Mouse (Mus musculus) cerebellum, postnatal 25 days (tissue): Measurements from ENCODE around the gene Gsc.
"Not testable (repeated sequence)": the region's sequence is repeated elsewhere in the genome, so short reads cannot be mapped to it uniquely, and the experiment has no call there.

Source experiments
- DNase-seq, 2 experiments: peaks; one replicate each; pipeline ENCODE4 v3.0.0; 2021; ENCODE audit warnings: mixed read lengths in 2 of 2

Gene Gsc

DNA sequence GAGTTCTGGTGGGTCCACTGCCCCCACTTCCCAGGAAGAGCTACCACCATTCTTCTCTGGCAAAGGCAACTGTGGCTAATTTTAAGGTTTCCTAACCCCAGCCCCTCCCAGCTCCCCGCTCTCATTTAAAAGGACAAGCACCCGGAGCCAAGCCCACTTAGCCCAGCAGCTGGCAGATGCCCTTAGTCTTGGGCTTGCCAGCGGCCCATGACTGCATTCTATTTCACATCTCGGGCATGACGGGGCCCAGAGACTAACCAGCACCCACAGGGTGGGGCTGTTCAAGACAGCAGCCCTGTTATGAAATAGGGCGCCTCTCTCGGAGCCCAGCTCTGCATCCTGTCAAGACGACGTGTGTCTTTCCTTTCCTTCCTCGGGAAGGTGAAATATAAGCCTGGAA lies 22.9 kb downstream of the Gsc start:
- no peak for DNase-seq

DNA sequence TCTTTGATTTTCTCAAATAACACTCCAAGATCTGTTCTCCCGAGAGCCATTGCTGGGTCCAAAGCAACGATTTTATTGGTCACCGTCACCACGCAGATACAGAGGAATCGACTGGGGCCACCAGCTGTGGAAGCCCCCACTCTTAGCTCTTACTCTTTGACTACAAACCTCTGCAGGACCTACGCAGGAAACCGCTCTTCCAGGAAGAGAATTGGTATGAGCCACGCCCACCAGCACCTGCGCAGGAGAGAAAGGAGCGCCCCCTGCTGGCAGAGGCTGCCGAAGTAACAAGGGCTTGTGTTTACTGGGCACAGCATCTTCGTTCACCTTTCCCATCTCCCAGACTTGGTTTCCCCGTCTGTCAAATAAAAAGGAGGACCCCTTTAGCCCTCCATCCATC lies 25.0 kb downstream of the Gsc start:
- peak; percentile 54 to 77 for DNase-seq

DNA sequence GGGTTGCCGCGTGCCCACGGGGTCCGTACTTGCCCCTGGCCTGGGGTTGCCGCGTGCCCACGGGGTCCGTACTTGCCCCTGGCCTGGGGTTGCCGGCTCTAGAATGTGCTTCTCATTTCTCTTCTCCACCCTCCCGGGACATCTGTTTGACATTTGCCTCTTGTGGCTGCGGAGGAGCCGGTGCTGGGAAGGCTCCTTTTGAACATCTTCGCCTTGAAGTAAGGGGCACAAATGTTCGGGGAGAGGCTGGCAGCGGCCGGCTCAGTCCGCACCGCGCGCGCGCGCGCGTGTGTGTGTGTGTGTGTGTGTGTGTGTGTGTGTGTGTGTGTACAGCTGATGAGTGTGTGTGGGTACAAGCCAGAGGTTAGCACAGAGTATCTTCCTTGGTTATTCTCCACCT lies 26.1 kb downstream of the Gsc start:
- not testable (repeated sequence) for DNase-seq

DNA sequence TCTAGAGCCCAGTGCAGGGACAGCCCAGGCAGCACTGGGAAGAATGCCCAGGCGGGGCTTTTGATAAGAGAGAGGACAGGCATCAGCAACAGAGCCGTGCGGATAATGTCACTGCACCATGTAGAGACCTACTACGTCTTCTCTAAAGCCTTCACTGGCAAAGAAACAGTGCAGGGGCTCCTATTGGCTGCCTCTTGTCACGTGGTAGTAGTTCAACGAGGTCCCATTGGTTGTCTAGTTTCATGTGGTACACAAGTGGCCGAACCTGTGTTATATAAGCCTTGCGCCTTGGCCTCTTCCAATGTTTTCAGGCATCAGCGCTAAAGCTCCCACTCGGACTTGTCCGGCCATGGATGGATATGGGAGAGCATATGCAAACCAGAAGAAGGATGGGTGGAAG lies 29.4 kb downstream of the Gsc start:
- no peak for DNase-seq

DNA sequence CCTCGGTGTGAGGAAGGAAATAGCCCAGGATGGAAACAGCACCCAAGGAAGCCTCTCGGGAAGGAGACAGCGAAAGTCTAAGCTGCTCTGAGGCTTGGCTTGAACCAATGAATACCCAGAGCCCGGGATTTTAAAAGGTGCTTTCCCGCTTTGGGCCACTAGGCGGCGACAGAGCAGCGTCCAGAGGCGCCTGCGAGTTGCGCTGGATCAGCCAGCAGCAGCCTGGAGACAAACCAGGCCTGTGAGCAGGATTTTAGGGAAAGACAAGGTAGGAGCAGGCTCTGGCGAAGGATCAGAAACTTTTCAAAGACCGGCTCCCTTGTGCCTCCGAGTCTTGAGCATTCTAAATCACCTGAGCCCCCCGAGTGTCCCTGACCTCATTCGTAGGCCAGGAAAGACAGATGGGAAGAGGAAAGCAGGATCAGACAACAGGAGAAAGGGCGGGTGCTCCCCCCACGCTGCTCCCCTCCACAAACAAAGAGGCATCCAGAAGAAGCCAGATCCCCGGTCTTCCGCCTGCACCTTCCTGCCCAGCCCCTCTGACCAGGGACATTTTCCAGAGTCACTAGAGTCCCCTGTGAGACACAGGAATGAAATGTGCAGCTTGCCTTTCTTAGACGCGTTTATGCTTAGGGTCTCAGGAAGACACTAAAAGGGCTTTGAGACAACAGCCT lies 32.9 kb downstream of the Gsc start:
- DNase-seq = peak; percentile 89 to 92

DNA sequence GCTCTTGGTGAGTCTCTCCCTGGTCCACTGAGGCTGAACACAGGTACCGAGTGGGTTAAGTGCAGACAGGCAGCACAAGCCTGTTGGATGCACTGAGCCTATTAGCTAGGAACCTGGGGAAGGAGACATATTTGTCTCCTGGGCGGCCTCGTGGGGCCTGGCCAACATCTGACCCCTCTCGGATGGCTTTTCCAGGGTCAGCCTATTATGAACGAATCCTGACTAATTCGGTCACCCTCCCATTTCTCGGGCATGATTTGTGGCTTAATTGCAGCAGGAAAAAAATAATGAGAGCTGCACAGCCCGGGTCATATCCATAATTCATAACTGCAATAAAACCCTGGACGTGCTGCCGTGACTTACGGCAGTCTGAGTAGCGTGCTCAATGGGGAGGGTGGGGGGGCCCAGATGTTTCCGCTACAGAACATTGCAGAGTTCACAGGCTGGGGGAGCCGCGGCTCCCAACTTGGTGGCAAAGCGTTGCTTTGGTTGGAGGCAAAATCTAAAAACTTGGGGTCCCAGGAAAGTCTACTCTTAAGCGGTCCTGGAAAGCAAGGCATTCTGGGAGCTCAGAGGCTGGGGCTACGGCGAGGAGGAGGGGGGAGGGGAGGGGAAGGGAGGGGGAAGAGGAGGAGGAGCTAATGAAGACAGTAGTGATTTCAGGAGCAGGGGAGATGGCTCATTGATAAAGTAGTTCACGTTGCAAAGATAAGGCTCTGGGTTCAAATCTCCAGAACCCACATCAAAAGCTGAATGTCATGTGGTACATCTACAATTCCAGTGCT lies 39.0 kb downstream of the Gsc start:
- no peak for DNase-seq

DNA sequence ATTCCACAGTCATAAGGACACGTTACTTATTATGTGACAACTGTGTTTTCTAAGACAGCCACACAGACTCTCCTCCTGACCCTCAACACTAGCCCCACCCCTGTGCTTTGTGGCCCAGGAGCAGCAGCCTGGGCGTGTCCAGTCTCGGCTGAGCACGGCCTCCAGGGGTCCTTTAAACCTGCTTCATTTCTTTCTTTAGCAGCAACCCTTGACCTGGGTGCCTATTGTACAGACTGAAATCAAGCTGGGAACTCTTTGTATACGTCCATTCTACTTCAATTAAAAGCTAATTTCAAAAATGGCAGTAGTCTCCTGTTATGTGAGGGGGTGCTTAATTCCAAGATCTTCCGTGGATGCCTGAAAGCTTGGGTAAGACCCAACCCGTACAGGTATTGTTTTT lies 39.9 kb downstream of the Gsc start:
- DNase-seq = no peak

DNA sequence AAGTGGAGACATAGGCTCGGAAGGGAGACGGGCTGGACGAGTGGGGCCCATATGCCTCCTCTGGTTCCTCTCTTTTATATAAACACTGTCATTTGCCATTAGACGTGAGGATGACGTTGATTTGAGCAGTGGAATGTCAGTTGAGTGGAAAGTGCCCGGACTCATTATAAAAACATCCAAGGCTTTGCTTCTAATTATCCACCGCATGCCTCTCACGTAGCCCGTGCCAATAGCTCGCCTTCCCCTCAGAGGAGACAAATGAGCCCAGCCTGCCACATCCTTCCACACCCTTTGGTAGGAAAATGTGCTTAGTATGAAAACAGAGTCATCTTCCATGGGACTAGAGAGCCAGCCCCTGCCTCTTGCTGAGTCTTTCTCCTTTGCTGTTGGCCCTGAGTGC lies 41.8 kb downstream of the Gsc start:
- DNase-seq = no peak

DNA sequence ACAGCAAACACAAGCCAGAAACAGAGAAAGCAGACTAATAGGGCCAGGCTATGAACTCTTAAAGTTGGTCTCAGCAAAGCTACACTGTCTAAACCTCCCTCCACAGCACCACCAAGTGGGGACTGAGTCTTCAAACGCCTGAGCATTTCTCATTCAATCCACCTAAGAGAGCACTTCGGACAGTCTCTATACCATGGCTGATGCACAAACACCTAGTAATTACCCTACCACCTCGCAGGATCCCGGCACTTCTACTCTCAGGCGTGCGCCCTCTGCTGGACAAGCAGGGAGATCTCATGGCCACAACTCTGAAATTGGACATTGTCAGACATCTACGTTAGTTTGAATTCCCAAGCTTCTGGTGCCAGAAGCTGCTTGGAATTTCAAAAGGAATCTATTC lies 46.2 kb downstream of the Gsc start:
- peak; percentile 33 to 59 for DNase-seq

DNA sequence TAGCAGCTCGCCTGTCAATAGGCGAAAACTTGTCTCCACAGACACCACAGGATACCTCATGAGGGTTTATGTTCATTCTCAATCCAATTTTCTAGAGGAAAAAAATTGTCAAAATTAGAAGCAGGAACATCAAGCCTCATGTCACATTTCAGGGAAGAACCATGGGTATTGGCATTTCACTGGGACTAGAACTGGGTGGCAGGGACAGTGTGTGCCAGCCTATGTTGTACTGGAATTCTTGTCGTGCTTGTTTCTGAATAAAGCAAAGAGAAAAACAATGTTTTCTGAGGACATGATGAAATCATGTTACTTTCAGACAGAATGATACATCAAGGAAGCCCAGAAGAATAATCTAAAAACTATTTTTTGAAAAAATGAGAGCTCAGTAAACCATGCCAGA lies 47.5 kb downstream of the Gsc start:
- DNase-seq = no peak

DNA sequence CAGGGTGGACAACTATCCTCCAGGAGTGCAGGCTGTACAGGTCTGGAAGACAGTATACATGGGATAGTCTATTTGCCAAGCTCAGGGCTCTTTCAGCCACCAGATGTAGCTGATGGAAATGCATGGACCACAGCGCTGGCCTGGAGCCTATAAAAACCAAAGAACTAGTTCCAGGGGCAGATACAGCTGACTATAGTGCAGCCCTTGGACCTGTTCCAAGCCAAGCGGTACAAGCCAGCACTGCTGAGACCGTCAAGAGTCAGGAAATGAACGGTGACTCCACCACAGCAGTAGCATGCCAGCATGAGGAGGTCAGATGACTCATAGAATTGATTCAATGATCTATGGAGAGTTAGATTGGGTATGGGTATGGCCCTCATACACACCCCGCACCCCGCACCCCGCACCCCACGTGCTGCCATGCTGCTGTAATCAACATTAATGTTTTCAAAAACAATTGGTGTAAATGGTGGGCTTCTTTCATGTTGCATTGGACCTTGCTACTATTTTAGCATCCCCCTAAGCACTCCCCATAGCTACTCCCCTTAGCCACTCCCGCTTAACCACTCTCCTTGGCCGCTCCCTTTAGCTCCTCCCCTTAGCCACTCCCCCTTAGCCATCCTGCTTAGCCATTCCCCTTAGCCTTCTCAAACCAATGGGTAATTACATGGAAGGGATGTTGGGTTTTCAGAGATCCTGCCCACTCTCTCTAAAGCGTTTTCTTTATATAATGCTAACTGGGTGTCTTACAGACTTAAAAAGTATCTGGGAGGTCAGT lies 50.3 kb downstream of the Gsc start:
- DNase-seq = no peak
